Mouse (Mus musculus) CH12.LX (cell line): ENCODE data around the gene Scaf1. TPM values are rescaled to one million over a fixed set of nuclear protein-coding genes. Genes with fewer than 3 reads are reported as not detected.
A peak's percentile ranks its signal among the peaks of the same experiment; 100 is the strongest.

Experiments
- DNase-seq: peaks from one replicate; pipeline ENCODE4 v3.0.0-alpha.2; 2013; ENCODE audit errors: extremely low read depth
- H3K27ac ChIP-seq: 2 replicates; pipeline ENCODE4 v1.5.1; 2012; ENCODE audit warnings: low read depth, mild to moderate bottlenecking, control low read depth, moderate library complexity; ENCODE audit not compliant: insufficient read depth
- H3K27me3 ChIP-seq: replicated peaks from 2 replicates; pipeline ENCODE3; 2012; ENCODE audit warnings: inconsistent platforms
- H3K36me3 ChIP-seq, 2 experiments: replicated peaks in 1 of 2; 2 replicates each; pipeline versions ENCODE3 to v1.6.1; 2012; ENCODE audit warnings: inconsistent platforms in 1 of 2, low read length in 1 of 2, mild to moderate bottlenecking in 1 of 2, mixed read lengths in 1 of 2, moderate library complexity in 1 of 2; ENCODE audit not compliant: control insufficient read depth in 1 of 2, insufficient read depth in 1 of 2
- H3K4me1 ChIP-seq, 2 experiments: 2 replicates each; pipeline ENCODE4 v1.6.1; 2012; ENCODE audit warnings: inconsistent platforms in 1 of 2, moderate library complexity in 1 of 2; ENCODE audit not compliant: insufficient read depth in 2 of 2, control insufficient read depth in 1 of 2
- H3K4me2 ChIP-seq: 2 replicates; pipeline ENCODE4 v1.6.1; 2012; ENCODE audit warnings: low read depth, mild to moderate bottlenecking, control low read depth; ENCODE audit not compliant: poor library complexity, insufficient read depth, severe bottlenecking
- H3K4me3 ChIP-seq, 3 experiments: fragments of 150-350 bp in 1 of 3; sonication (generic) in 1 of 3; replicated peaks in 1 of 3; 2 replicates each; pipeline versions ENCODE3 to v1.5.1; 2011 to 2012; ENCODE audit warnings: low read depth in 2 of 3, low read length in 2 of 3, mild to moderate bottlenecking in 2 of 3, moderate library complexity in 2 of 3, control low read depth in 1 of 3, improper control_type of control experiment in 1 of 3, inconsistent platforms in 1 of 3, mixed read lengths in 1 of 3; ENCODE audit not compliant: poor library complexity in 1 of 3
- H3K79me2 ChIP-seq: replicated peaks from 2 replicates; pipeline ENCODE4 v1.6.1; 2012; ENCODE audit warnings: mild to moderate bottlenecking, moderate library complexity; ENCODE audit not compliant: control insufficient read depth, poor library complexity, insufficient read depth, severe bottlenecking; ENCODE audit errors: extremely low read depth
- H3K9ac ChIP-seq: 2 replicates; pipeline ENCODE4 v1.6.1; 2012; ENCODE audit warnings: low read depth, mild to moderate bottlenecking, control low read depth, moderate library complexity; ENCODE audit not compliant: insufficient read depth
- H3K9me3 ChIP-seq: replicated peaks from 2 replicates; pipeline ENCODE3; 2012; ENCODE audit warnings: low read length, inconsistent platforms, mixed read lengths
- BHLHE40 ChIP-seq: IDR thresholded peaks from 2 replicates; pipeline ENCODE4 v1.6.1; 2011; ENCODE audit warnings: mild to moderate bottlenecking, low read depth, low read length, improper control_type of control experiment
- CTCF ChIP-seq, 2 experiments: IDR thresholded peaks in 1 of 2; conservative IDR thresholded peaks in 1 of 2; 2 replicates each; pipeline ENCODE4 v1.5.1; 2011 to 2012; ENCODE audit warnings: low read depth in 2 of 2, low read length in 2 of 2, improper control_type of control experiment in 1 of 2, inconsistent platforms in 1 of 2, mild to moderate bottlenecking in 1 of 2, moderate library complexity in 1 of 2
- E2F4 ChIP-seq: IDR thresholded peaks from 2 replicates; pipeline ENCODE4 v1.6.1; 2011; ENCODE audit warnings: low read depth, low read length, improper control_type of control experiment; ENCODE audit not compliant: insufficient replicate concordance
- ELF1 ChIP-seq: IDR thresholded peaks from 2 replicates; pipeline ENCODE4 v1.6.1; 2014; ENCODE audit warnings: low read depth, mild to moderate bottlenecking, inconsistent platforms, low read length, improper control_type of control experiment
- EP300 ChIP-seq: IDR thresholded peaks from 2 replicates; pipeline ENCODE4 v1.6.1; 2011; ENCODE audit warnings: low read length, improper control_type of control experiment
- GABPA ChIP-seq: IDR thresholded peaks from 2 replicates; pipeline ENCODE4 v1.6.1; 2012; ENCODE audit warnings: low read depth, low read length, improper control_type of control experiment, inconsistent platforms; ENCODE audit not compliant: insufficient replicate concordance
- HCFC1 ChIP-seq: IDR thresholded peaks from 2 replicates; pipeline ENCODE4 v1.6.1; 2012; ENCODE audit warnings: low read depth, mild to moderate bottlenecking, inconsistent platforms, low read length, improper control_type of control experiment
- IRF4 ChIP-seq: IDR thresholded peaks from 2 replicates; pipeline ENCODE4 v1.6.1; 2014; ENCODE audit warnings: low read depth, mild to moderate bottlenecking, inconsistent platforms, low read length, improper control_type of control experiment
- JUN ChIP-seq: IDR thresholded peaks from 2 replicates; pipeline ENCODE4 v1.6.1; 2011; ENCODE audit warnings: low read depth, mild to moderate bottlenecking, low read length, improper control_type of control experiment, moderate library complexity; ENCODE audit not compliant: insufficient read depth
- JUND ChIP-seq: conservative IDR thresholded peaks from 2 replicates; pipeline ENCODE4 v1.6.1; 2011; ENCODE audit warnings: low read depth, low read length, improper control_type of control experiment
- KAT2A ChIP-seq: IDR thresholded peaks from 2 replicates; pipeline ENCODE4 v1.6.1; 2012; ENCODE audit warnings: low read length, improper control_type of control experiment, inconsistent platforms; ENCODE audit not compliant: insufficient replicate concordance
- MAFK ChIP-seq: IDR thresholded peaks from 2 replicates; pipeline ENCODE4 v1.6.1; 2011; ENCODE audit warnings: low read length, improper control_type of control experiment; ENCODE audit not compliant: insufficient replicate concordance
- MAX ChIP-seq: IDR thresholded peaks from 2 replicates; pipeline ENCODE4 v1.6.1; 2011; ENCODE audit warnings: low read length, improper control_type of control experiment
- MAZ ChIP-seq: IDR thresholded peaks from 2 replicates; pipeline ENCODE4 v1.6.1; 2012; ENCODE audit warnings: low read depth, mild to moderate bottlenecking, inconsistent platforms, low read length, improper control_type of control experiment, moderate library complexity
- MEF2A ChIP-seq: IDR thresholded peaks from 2 replicates; pipeline ENCODE4 v1.6.1; 2014; ENCODE audit warnings: low read depth, mild to moderate bottlenecking, inconsistent platforms, low read length, improper control_type of control experiment, borderline replicate concordance
- MXI1 ChIP-seq: IDR thresholded peaks from 2 replicates; pipeline ENCODE4 v1.6.1; 2011; ENCODE audit warnings: mild to moderate bottlenecking, low read depth, low read length, improper control_type of control experiment
- MYC ChIP-seq: IDR thresholded peaks from 2 replicates; pipeline ENCODE4 v1.6.1; 2011; ENCODE audit warnings: low read depth, mild to moderate bottlenecking, improper control_type of control experiment, low read length
- NELFE ChIP-seq: IDR thresholded peaks from 2 replicates; pipeline ENCODE4 v1.6.1; 2011; ENCODE audit warnings: low read depth, low read length, improper control_type of control experiment
- NRF1 ChIP-seq: IDR thresholded peaks from 2 replicates; pipeline ENCODE4 v1.6.1; 2014; ENCODE audit warnings: low read depth, mild to moderate bottlenecking, inconsistent platforms, low read length, improper control_type of control experiment, moderate library complexity
- PAX5 ChIP-seq: IDR thresholded peaks from 2 replicates; pipeline ENCODE4 v1.6.1; 2012; ENCODE audit warnings: low read length, inconsistent platforms, mixed read lengths
- POLR2A ChIP-seq: IDR thresholded peaks from 2 replicates; pipeline ENCODE4 v1.6.1; 2011; ENCODE audit warnings: low read depth, mild to moderate bottlenecking, improper control_type of control experiment, low read length
- RAD21 ChIP-seq: IDR thresholded peaks from 2 replicates; pipeline ENCODE4 v1.6.1; 2011; ENCODE audit warnings: low read depth, mild to moderate bottlenecking, low read length, improper control_type of control experiment, moderate library complexity
- RCOR1 ChIP-seq: conservative IDR thresholded peaks from 2 replicates; pipeline ENCODE4 v1.6.1; 2012; ENCODE audit warnings: low read depth, mild to moderate bottlenecking, inconsistent platforms, low read length, improper control_type of control experiment
- SIN3A ChIP-seq: IDR thresholded peaks from 2 replicates; pipeline ENCODE4 v1.6.1; 2012; ENCODE audit warnings: low read length, improper control_type of control experiment, inconsistent platforms
- UBTF ChIP-seq: IDR thresholded peaks from 2 replicates; pipeline ENCODE4 v1.6.1; 2012; ENCODE audit warnings: low read depth, mild to moderate bottlenecking, inconsistent platforms, low read length, improper control_type of control experiment, moderate library complexity
- USF2 ChIP-seq: conservative IDR thresholded peaks from 2 replicates; pipeline ENCODE4 v1.6.1; 2011; ENCODE audit warnings: low read depth, low read length, improper control_type of control experiment
- ZC3H11A ChIP-seq: IDR thresholded peaks from 2 replicates; pipeline ENCODE4 v1.6.1; 2012; ENCODE audit warnings: low read depth, mild to moderate bottlenecking, inconsistent platforms, low read length, improper control_type of control experiment
- ZKSCAN1 ChIP-seq: IDR thresholded peaks from 2 replicates; pipeline ENCODE4 v1.6.1; 2012; ENCODE audit warnings: low read depth, inconsistent platforms, low read length, improper control_type of control experiment, borderline replicate concordance
- ZMIZ1 ChIP-seq: IDR thresholded peaks from 2 replicates; pipeline ENCODE4 v1.6.1; 2012; ENCODE audit warnings: low read depth, mild to moderate bottlenecking, inconsistent platforms, low read length, improper control_type of control experiment
- dilution Hi-C: fragments of 300-500 bp; cut with MboI; formaldehyde crosslinking; loops from 2 replicates; pipeline ENCODE4 v1.14.3; 2020; ENCODE audit warnings: low sequenced_read_pairs; ENCODE audit not compliant: extremely low pct_unique_long_range_greater_than_20kb, extremely low pct_ligation_motif_present
- in situ Hi-C: fragments of 300-500 bp; cut with MboI; formaldehyde crosslinking; loops from 3 replicates; pipeline ENCODE4 v1.14.3; 2019; ENCODE audit warnings: low sequenced_read_pairs, low pct_ligation_motif_present, low pct_unique_long_range_greater_than_20kb, mixed read lengths
- polyA plus RNA-seq: library from polyadenylated mRNA; unstranded; fragments of >175 nt; gene quantifications from 2 replicates; pipeline ENCODE4 v1.2.1, GENCODE M21; 2012; ENCODE audit warnings: low read depth; ENCODE audit not compliant: insufficient read length
- total RNA-seq, 2 experiments: library from RNA; depleted of rRNA; stranded (reverse); fragments of 300-350 nt in 1 of 2; fragments of >200 nt in 1 of 2; gene quantifications; 2 replicates each; pipeline ENCODE4 v1.2.3; 2012 to 2014

Gene Scaf1
- total and polyA plus RNA-seq, 3 experiments: 5.4 to 41.9 (median 18.2) TPM

GRCm38 (mm10) chr7:45019031-45019571, 2.9 kb upstream of the Scaf1 start:
- dilution Hi-C loops (no loop called here), in situ Hi-C loops (no loop called here)
- TF ChIP-seq MAX: no peak
- TF ChIP-seq EP300: no peak
- TF ChIP-seq RAD21: no peak
- no peak for TF ChIP-seq ZMIZ1
- no peak for TF ChIP-seq CTCF (conservative IDR thresholded peaks at IDR 0.05 in 1 of 2, IDR thresholded peaks at IDR 0.05 in 1 of 2; ENCODE audit: low read depth in 2 of 2, low read length in 2 of 2)
- TF ChIP-seq MXI1: no peak
- no peak for TF ChIP-seq BHLHE40
- no peak for TF ChIP-seq MAFK
- TF ChIP-seq GABPA: no peak
- TF ChIP-seq MYC: no peak
- TF ChIP-seq HCFC1: no peak
- TF ChIP-seq JUN: no peak
- TF ChIP-seq JUND: no peak
- no peak for TF ChIP-seq PAX5

GRCm38 (mm10) chr7:45017242-45018061, 1.3 kb upstream of the Scaf1 start, which contains the start of gene Rras:
TSS of gene Rras (plus strand) at chr7:45017961.
- Histone ChIP-seq H3K4me3 (peak within 1 kb of the TSS; percentile 63 to 78 (median 72)), H3K27me3 (no peaks in the 10 kb centered on the region), H3K9me3 (no peaks in the 10 kb centered on the region), H3K4me2 (peak within 1 kb of the TSS; percentile 70), H3K79me2 (peaks cover 18% of the 10 kb centered on the region), H3K27ac (peak within 1 kb of the TSS; percentile 81), H3K4me1 (peaks cover 0 to 31% of the 10 kb centered on the region in 2 experiments; a peak in 2 of 4 replicates), H3K36me3 (peaks cover 12 to 33% of the 10 kb centered on the region in 2 experiments), H3K9ac (peak within 1 kb of the TSS; percentile 89)
- DNase-seq: peak; percentile 100
- dilution Hi-C loops: no loop called here
- in situ Hi-C loops: no loop called here
- TF ChIP-seq MAZ (peak; percentile 69; the same call in 1 of the 2 replicates), NRF1 (peak; percentile 8; the same call in 1 of the 2 replicates), IRF4 (0 out of 2 replicates have a peak, but pooled peaks have one; percentile 11), USF2 (no peak), ELF1 (peak; percentile 61), RAD21 (no peak), ZKSCAN1 (no peak), JUN (no peak), SIN3A (peak; percentile 77), CTCF (conservative IDR thresholded peaks at IDR 0.05 in 1 of 2, IDR thresholded peaks at IDR 0.05 in 1 of 2; ENCODE audit: low read depth in 2 of 2, low read length in 2 of 2) (no peak), RCOR1 (no peak), KAT2A (0 out of 2 replicates have a peak, but pooled peaks have one; percentile 19), E2F4 (no peak; the same call in 1 of the 2 replicates), JUND (no peak), MYC (peak; percentile 84), ZC3H11A (no peak), NELFE (0 out of 2 replicates have a peak, but pooled peaks have one; percentile 26), ZMIZ1 (0 out of 2 replicates have a peak, but pooled peaks have one; percentile 46), MEF2A (no peak), POLR2A (peak; percentile 56; the same call in 1 of the 2 replicates), UBTF (no peak), PAX5 (no peak)

More at GRCm38 (mm10) chr7:45019031-45019571, 2.9 kb upstream of the Scaf1 start:
- DNase-seq: no peak
- Histone ChIP-seq H3K27ac (no peak overlapping the region), H3K4me3 (no peak overlapping the region), H3K27me3 (no peaks in the 10 kb centered on the region), H3K4me1 (peaks cover 0 to 22% of the 10 kb centered on the region in 2 experiments; a peak in 2 of 4 replicates), H3K9ac (no peak overlapping the region), H3K9me3 (no peaks in the 10 kb centered on the region), H3K79me2 (peaks cover 18% of the 10 kb centered on the region), H3K4me2 (no peak overlapping the region), H3K36me3 (peaks cover 0 to 16% of the 10 kb centered on the region in 2 experiments)
